Mouse (Mus musculus) liver, postnatal 0 days (tissue): ENCODE data around the gene Fut8.

ENCODE experiments used
- CTCF ChIP-seq: sonication (generic); IDR thresholded peaks from 2 replicates; pipeline ENCODE4 v1.5.1; 2016; ENCODE audit warnings: antibody characterized with exemption, low read depth
- EP300 ChIP-seq: IDR thresholded peaks from 2 replicates; pipeline ENCODE4 v1.6.1; 2016; ENCODE audit warnings: antibody characterized with exemption, low read depth, mild to moderate bottlenecking

DNA sequence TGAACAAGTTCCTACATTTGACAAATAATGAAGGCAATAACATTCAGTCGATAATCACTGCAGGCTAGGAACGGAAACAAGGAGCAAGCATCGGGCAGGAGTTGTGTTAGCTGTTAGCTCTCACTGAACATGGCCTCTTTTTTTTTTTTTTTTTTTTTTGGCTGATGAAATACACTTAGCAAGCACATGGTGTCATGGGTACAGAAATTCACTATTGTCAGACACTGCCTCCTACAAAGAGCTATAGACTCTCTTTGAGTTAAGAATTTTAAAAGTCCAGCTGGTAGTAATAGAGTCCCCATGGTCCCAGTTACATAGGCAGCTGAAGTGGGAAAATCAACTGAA is 23.4 kb upstream of the Fut8 start:
- no peak for TF ChIP-seq CTCF
- TF ChIP-seq EP300, result no peak
